Mouse (Mus musculus): ENCODE measurements around the gene Mtmr10. TPM values are rescaled to one million over a fixed set of nuclear protein-coding genes. Genes with fewer than 3 reads are reported as not detected.

The Mtmr10 gene
- polyA plus RNA-seq, 1 experiment from 2014 or later: 11.2 TPM

DNA sequence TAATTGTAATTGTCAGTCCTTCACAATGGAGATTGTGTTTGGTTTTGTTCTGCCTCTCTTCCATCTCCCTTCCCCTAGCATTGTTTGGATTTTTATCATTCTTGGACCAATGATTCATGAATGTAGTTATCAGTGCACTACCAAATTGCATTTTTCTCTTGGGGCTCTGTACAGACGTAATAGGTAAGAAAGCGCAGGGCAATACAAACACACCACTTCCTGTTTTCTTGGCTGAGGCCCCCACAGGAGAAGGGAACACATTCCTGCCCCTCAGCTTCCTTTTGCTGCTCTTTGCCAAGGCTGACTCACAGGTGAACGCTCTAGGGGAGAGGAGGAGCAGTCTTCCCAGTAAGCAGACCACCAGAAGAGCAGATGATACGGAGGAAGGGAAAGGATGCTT lies 37.7 kb upstream of the Mtmr10 start:
- no peaks in the 10 kb centered on the region for H3K4me1 ChIP-seq (replicated peaks; ENCODE audit: control insufficient read depth, insufficient read depth, low read length)
- 33% methylated on average over 4 of the region's 4 CpGs for WGBS
- no peak overlapping the region for H3K9ac ChIP-seq (ENCODE audit: low read length)
- no peak overlapping the region for H3K4me2 ChIP-seq (ENCODE audit: low read depth, low read length)
- no peak for ATAC-seq (ENCODE audit: low read depth)
- H3K27me3 ChIP-seq (ENCODE audit: control insufficient read depth, insufficient read depth, low read depth, low read length): no peaks in the 10 kb centered on the region
- no peak overlapping the region for H3K4me3 ChIP-seq (ENCODE audit: low read length)
- H3K27ac ChIP-seq (ENCODE audit: low read length): no peak overlapping the region
- H3K9me3 ChIP-seq (ENCODE audit: control insufficient read depth, low read length): no peaks in the 10 kb centered on the region
- no peaks in the 10 kb centered on the region for H3K36me3 ChIP-seq (ENCODE audit: control insufficient read depth, insufficient read depth, low read length)

GRCm38 (mm10) chr7:64250417-64250816 lies 37.0 kb upstream of the Mtmr10 start:
- Histone ChIP-seq H3K9ac (ENCODE audit: low read length) (no peak overlapping the region), H3K9me3 (ENCODE audit: control insufficient read depth, low read length) (no peaks in the 10 kb centered on the region), H3K27me3 (ENCODE audit: control insufficient read depth, insufficient read depth, low read depth, low read length) (no peaks in the 10 kb centered on the region), H3K4me2 (ENCODE audit: low read depth, low read length) (no peak overlapping the region), H3K4me3 (ENCODE audit: low read length) (no peak overlapping the region), H3K27ac (ENCODE audit: low read length) (no peak overlapping the region), H3K4me1 (replicated peaks; ENCODE audit: control insufficient read depth, insufficient read depth, low read length) (no peaks in the 10 kb centered on the region), H3K36me3 (ENCODE audit: control insufficient read depth, insufficient read depth, low read length) (no peaks in the 10 kb centered on the region)
- WGBS: 78% methylated on average over 7 of the region's 7 CpGs
- ATAC-seq (ENCODE audit: low read depth): no peak

DNA sequence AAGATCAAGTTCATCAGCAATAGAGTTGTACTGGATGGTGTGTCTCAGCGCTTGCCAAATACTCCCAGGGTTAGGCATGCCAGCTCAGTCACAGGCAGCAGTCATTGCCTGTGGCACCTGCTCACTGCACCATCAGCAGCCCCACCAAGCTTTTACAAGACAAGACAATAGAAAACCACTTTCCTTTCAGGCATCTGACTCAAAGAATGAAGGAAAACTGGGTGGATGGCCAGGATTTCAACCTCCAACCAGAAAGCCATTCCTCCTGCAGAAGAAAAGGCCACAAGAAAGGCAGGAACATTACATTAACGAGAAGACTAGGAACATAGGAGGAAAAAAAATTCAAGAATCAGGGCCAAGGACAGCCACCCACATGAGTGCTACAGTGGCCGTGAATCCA lies 33.7 kb upstream of the Mtmr10 start:
- H3K36me3 ChIP-seq (ENCODE audit: control insufficient read depth, insufficient read depth, low read length): no peaks in the 10 kb centered on the region
- H3K4me3 ChIP-seq (ENCODE audit: low read length): no peak overlapping the region
- no peak overlapping the region for H3K9ac ChIP-seq (ENCODE audit: low read length)
- H3K27ac ChIP-seq (ENCODE audit: low read length): no peak overlapping the region
- 85% methylated on average over 3 of the region's 3 CpGs for WGBS
- no peaks in the 10 kb centered on the region for H3K9me3 ChIP-seq (ENCODE audit: control insufficient read depth, low read length)
- no peaks in the 10 kb centered on the region for H3K4me1 ChIP-seq (replicated peaks; ENCODE audit: control insufficient read depth, insufficient read depth, low read length)
- no peak overlapping the region for H3K4me2 ChIP-seq (ENCODE audit: low read depth, low read length)
- H3K27me3 ChIP-seq (ENCODE audit: control insufficient read depth, insufficient read depth, low read depth, low read length): no peaks in the 10 kb centered on the region
- no peak for ATAC-seq (ENCODE audit: low read depth)

- Histone ChIP-seq H3K9ac (ENCODE audit: low read length) (no peak overlapping the region), H3K4me2 (ENCODE audit: low read depth, low read length) (no peak overlapping the region), H3K4me1 (replicated peaks; ENCODE audit: control insufficient read depth, insufficient read depth, low read length) (no peaks in the 10 kb centered on the region), H3K36me3 (ENCODE audit: control insufficient read depth, insufficient read depth, low read length) (no peaks in the 10 kb centered on the region), H3K4me3 (ENCODE audit: low read length) (no peak overlapping the region), H3K27me3 (ENCODE audit: control insufficient read depth, insufficient read depth, low read depth, low read length) (peaks cover 13% of the 10 kb centered on the region), H3K9me3 (ENCODE audit: control insufficient read depth, low read length) (no peaks in the 10 kb centered on the region), H3K27ac (ENCODE audit: low read length) (no peak overlapping the region)
- WGBS: 74% methylated on average over 13 of the region's 13 CpGs
- no peak for ATAC-seq (ENCODE audit: low read depth)
Measured at GRCm38 (mm10) chr7:64265502-64266279, 21.8 kb upstream of the Mtmr10 start.

DNA sequence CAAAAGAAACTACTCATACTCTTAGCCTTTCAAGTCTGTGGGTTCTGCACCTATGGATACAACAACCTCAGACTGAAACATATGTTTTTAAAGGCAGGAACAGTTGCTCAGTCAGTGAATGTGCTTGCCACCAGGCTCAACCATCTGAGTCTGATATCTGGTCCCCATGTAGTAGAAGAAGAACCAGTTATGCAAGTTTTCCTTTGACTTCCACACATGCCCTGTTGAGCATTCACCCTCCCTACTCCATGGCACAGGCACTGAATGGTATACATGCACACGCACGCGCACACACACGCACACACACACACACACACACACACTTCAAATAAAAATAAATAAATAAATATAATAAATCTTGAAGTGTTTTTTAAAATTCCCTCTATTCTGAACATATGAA lies 20.9 kb upstream of the Mtmr10 start:
- Histone ChIP-seq H3K9me3 (ENCODE audit: control insufficient read depth, low read length) (no peaks in the 10 kb centered on the region), H3K27me3 (ENCODE audit: control insufficient read depth, insufficient read depth, low read depth, low read length) (peaks cover 13% of the 10 kb centered on the region), H3K4me3 (ENCODE audit: low read length) (no peak overlapping the region), H3K4me2 (ENCODE audit: low read depth, low read length) (no peak overlapping the region), H3K36me3 (ENCODE audit: control insufficient read depth, insufficient read depth, low read length) (no peaks in the 10 kb centered on the region), H3K27ac (ENCODE audit: low read length) (no peak overlapping the region), H3K4me1 (replicated peaks; ENCODE audit: control insufficient read depth, insufficient read depth, low read length) (no peaks in the 10 kb centered on the region), H3K9ac (ENCODE audit: low read length) (no peak overlapping the region)
- WGBS: 80% methylated on average over 4 of the region's 4 CpGs
- no peak for ATAC-seq (ENCODE audit: low read depth)

DNA sequence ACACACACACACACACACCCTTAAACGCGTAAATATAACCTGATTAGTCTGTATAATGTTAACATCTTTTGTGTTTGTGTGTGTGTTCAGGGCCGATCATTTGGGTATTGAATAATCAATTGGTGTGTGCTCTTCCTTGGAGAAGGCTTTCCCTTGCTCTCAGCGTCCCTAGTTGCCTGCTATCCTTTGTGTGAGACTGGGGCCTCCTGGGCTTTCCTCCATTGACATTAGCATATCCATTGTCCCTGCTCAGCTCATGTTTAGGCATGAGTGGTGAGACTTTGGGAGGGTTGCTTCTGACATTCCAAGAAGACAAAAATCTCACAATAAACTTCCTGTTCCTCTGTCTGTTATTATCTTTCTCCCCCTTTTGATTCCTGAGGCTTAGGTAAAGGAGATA lies 15.5 kb upstream of the Mtmr10 start:
- H3K9ac ChIP-seq (ENCODE audit: low read length): no peak overlapping the region
- no peak overlapping the region for H3K4me2 ChIP-seq (ENCODE audit: low read depth, low read length)
- no peaks in the 10 kb centered on the region for H3K4me1 ChIP-seq (replicated peaks; ENCODE audit: control insufficient read depth, insufficient read depth, low read length)
- 50% methylated on average over 4 of the region's 4 CpGs for WGBS
- H3K27ac ChIP-seq (ENCODE audit: low read length): no peak overlapping the region
- H3K9me3 ChIP-seq (ENCODE audit: control insufficient read depth, low read length): no peaks in the 10 kb centered on the region
- no peaks in the 10 kb centered on the region for H3K36me3 ChIP-seq (ENCODE audit: control insufficient read depth, insufficient read depth, low read length)
- ATAC-seq (ENCODE audit: low read depth): no peak
- H3K4me3 ChIP-seq (ENCODE audit: low read length): no peak overlapping the region
- peaks cover 13% of the 10 kb centered on the region for H3K27me3 ChIP-seq (ENCODE audit: control insufficient read depth, insufficient read depth, low read depth, low read length)

DNA sequence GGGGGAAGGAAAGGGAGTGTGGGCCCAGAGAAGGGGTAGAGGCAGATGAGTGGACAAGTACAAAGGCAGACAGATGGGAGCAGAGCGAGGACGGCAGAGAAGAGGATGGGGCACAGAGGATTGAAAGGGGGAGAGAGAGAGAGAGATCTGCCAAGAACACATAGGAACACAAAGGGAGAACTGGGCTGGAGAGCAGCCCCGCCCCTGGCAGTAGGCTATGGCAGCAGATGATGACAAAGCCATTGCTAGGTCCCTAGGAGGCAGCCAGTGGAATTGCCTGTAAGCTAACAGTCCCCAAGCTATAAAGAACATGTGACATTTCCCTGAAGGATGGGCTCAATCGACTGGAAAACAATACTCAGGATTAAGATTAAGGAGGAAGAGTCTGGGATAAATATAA lies 11.9 kb upstream of the Mtmr10 start:
- Histone ChIP-seq H3K4me3 (ENCODE audit: low read length) (no peak overlapping the region), H3K9ac (ENCODE audit: low read length) (no peak overlapping the region), H3K9me3 (ENCODE audit: control insufficient read depth, low read length) (no peaks in the 10 kb centered on the region), H3K27me3 (ENCODE audit: control insufficient read depth, insufficient read depth, low read depth, low read length) (no peaks in the 10 kb centered on the region), H3K4me2 (ENCODE audit: low read depth, low read length) (no peak overlapping the region), H3K27ac (ENCODE audit: low read length) (no peak overlapping the region), H3K36me3 (ENCODE audit: control insufficient read depth, insufficient read depth, low read length) (no peaks in the 10 kb centered on the region), H3K4me1 (replicated peaks; ENCODE audit: control insufficient read depth, insufficient read depth, low read length) (no peaks in the 10 kb centered on the region)
- no peak for ATAC-seq (ENCODE audit: low read depth)
- 73% methylated on average over 4 of the region's 4 CpGs for WGBS

- 27% methylated on average over 6 of the region's 6 CpGs for WGBS
- H3K27me3 ChIP-seq (ENCODE audit: control insufficient read depth, insufficient read depth, low read depth, low read length): no peaks in the 10 kb centered on the region
- H3K9me3 ChIP-seq (ENCODE audit: control insufficient read depth, low read length): no peaks in the 10 kb centered on the region
- no peaks in the 10 kb centered on the region for H3K4me1 ChIP-seq (replicated peaks; ENCODE audit: control insufficient read depth, insufficient read depth, low read length)
- H3K36me3 ChIP-seq (ENCODE audit: control insufficient read depth, insufficient read depth, low read length): no peaks in the 10 kb centered on the region
- no peak overlapping the region for H3K4me2 ChIP-seq (ENCODE audit: low read depth, low read length)
- H3K9ac ChIP-seq (ENCODE audit: low read length): no peak overlapping the region
- ATAC-seq (ENCODE audit: low read depth): no peak
- H3K27ac ChIP-seq (ENCODE audit: low read length): no peak overlapping the region
- H3K4me3 ChIP-seq (ENCODE audit: low read length): no peak overlapping the region
Measured at GRCm38 (mm10) chr7:64276921-64277320, 10.5 kb upstream of the Mtmr10 start.

DNA sequence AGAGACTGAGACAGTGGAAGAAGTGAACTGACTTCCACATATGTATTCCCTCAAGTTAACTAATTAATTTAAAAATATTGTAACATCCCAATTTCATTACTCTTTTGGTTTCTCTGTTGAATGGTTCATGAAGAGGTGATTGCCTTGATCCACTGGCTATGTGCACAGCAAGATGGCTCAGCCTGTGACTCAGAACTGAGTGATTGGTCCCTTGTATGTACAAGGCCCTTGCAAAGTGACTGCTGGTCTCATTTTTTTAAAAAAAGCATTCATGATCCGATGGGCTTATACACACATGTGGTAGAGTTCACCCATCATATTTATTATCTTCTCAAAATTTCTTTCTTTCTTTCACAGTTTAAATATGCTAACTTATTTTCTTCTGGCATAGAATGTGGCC lies 8.9 kb upstream of the Mtmr10 start:
- Histone ChIP-seq H3K36me3 (ENCODE audit: control insufficient read depth, insufficient read depth, low read length) (no peaks in the 10 kb centered on the region), H3K4me1 (replicated peaks; ENCODE audit: control insufficient read depth, insufficient read depth, low read length) (no peaks in the 10 kb centered on the region), H3K4me2 (ENCODE audit: low read depth, low read length) (no peak overlapping the region), H3K27ac (ENCODE audit: low read length) (no peak overlapping the region), H3K27me3 (ENCODE audit: control insufficient read depth, insufficient read depth, low read depth, low read length) (no peaks in the 10 kb centered on the region), H3K4me3 (ENCODE audit: low read length) (no peak overlapping the region), H3K9ac (ENCODE audit: low read length) (no peak overlapping the region), H3K9me3 (ENCODE audit: control insufficient read depth, low read length) (no peaks in the 10 kb centered on the region)
- 84% methylated on average over 1 of the region's 1 CpGs for WGBS
- no peak for ATAC-seq (ENCODE audit: low read depth)

GRCm38 (mm10) chr7:64279548-64279947 lies 7.9 kb upstream of the Mtmr10 start:
- Histone ChIP-seq H3K4me1 (replicated peaks; ENCODE audit: control insufficient read depth, insufficient read depth, low read length) (no peaks in the 10 kb centered on the region), H3K27ac (ENCODE audit: low read length) (no peak overlapping the region), H3K9ac (ENCODE audit: low read length) (no peak overlapping the region), H3K4me3 (ENCODE audit: low read length) (no peak overlapping the region), H3K36me3 (ENCODE audit: control insufficient read depth, insufficient read depth, low read length) (no peaks in the 10 kb centered on the region), H3K9me3 (ENCODE audit: control insufficient read depth, low read length) (no peaks in the 10 kb centered on the region), H3K27me3 (ENCODE audit: control insufficient read depth, insufficient read depth, low read depth, low read length) (no peaks in the 10 kb centered on the region), H3K4me2 (ENCODE audit: low read depth, low read length) (no peak overlapping the region)
- no peak for ATAC-seq (ENCODE audit: low read depth)
- 80% methylated on average over 3 of the region's 3 CpGs for WGBS

Data from lung, embryonic 16.5 days (tissue).